Mouse (Mus musculus): ENCODE results near the gene Stat1.

The Stat1 gene

GRCm38 (mm10) chr1:52118860-52119591, at the start of gene Stat1:
Gene Stat1 (plus strand): TSS chr1:52119440.
- DNase-seq: peak; percentile 91

GRCm38 (mm10) chr1:52079724-52080367, 39.4 kb upstream of the Stat1 start:
- no peak for DNase-seq

- no peak for DNase-seq
These were observed 38.9 kb upstream of the Stat1 start for GRCm38 (mm10) chr1:52080375-52080774.

- no peak for DNase-seq
These were observed 33.0 kb upstream of the Stat1 start for GRCm38 (mm10) chr1:52086236-52086635.

GRCm38 (mm10) chr1:52087128-52087527, 32.1 kb upstream of the Stat1 start:
- DNase-seq: no peak

GRCm38 (mm10) chr1:52088634-52089033, 30.6 kb upstream of the Stat1 start:
- no peak for DNase-seq

GRCm38 (mm10) chr1:52098618-52099232, 20.5 kb upstream of the Stat1 start:
- DNase-seq: peak; percentile 42

- DNase-seq: peak; percentile 74
These were observed 18.7 kb upstream of the Stat1 start for GRCm38 (mm10) chr1:52100496-52100895.

- no peak for DNase-seq
These were observed 16.4 kb upstream of the Stat1 start for GRCm38 (mm10) chr1:52102795-52103194.

- DNase-seq: no peak
These were observed 12.0 kb upstream of the Stat1 start for GRCm38 (mm10) chr1:52107206-52107605.

- no peak for DNase-seq
These were observed 8.0 kb upstream of the Stat1 start for GRCm38 (mm10) chr1:52111217-52111616.

- no peak for DNase-seq
These were observed 6.9 kb upstream of the Stat1 start for GRCm38 (mm10) chr1:52112301-52112700.

- DNase-seq: no peak
These were observed 6.1 kb upstream of the Stat1 start for GRCm38 (mm10) chr1:52113067-52113665.

GRCm38 (mm10) chr1:52113666-52114069, 5.6 kb upstream of the Stat1 start:
- peak; percentile 99 for DNase-seq

GRCm38 (mm10) chr1:52116441-52116840, 2.8 kb upstream of the Stat1 start:
- DNase-seq: no peak

GRCm38 (mm10) chr1:52117777-52118176, 1.5 kb upstream of the Stat1 start:
- DNase-seq: no peak

- no peak for DNase-seq
These were observed 451 bp downstream of the Stat1 start for GRCm38 (mm10) chr1:52119691-52120090.

- no peak for DNase-seq
These were observed 951 bp downstream of the Stat1 start for GRCm38 (mm10) chr1:52120191-52120590.

- DNase-seq: no peak
These were observed 1.8 kb downstream of the Stat1 start for GRCm38 (mm10) chr1:52121052-52121451.

GRCm38 (mm10) chr1:52124818-52125217, 5.6 kb downstream of the Stat1 start:
- no peak for DNase-seq

GRCm38 (mm10) chr1:52127350-52127749, 8.1 kb downstream of the Stat1 start:
- no peak for DNase-seq

GRCm38 (mm10) chr1:52129794-52130193, 10.6 kb downstream of the Stat1 start:
- no peak for DNase-seq

- DNase-seq: no peak
These were observed 12.6 kb downstream of the Stat1 start for GRCm38 (mm10) chr1:52131787-52132377.

Measured in thymus, postnatal 25 days (tissue).